Mouse (Mus musculus): ENCODE data around the gene Gpm6a. TPM values are rescaled to one million over a fixed set of nuclear protein-coding genes. Genes with fewer than 3 reads are reported as not detected.

The Gpm6a gene
- total RNA-seq, 1 experiment from 2014 or later = 0.23 TPM

Other genes starting within 250 kb of the Gpm6a start
- not detected in 2 replicates for gene Wdr17, start 67.7 kb upstream of the Gpm6a start, total RNA-seq (2017)